Mouse (Mus musculus) stomach, embryonic 15.5 days (tissue): ENCODE data around the gene Haghl. TPM values are rescaled to one million over a fixed set of nuclear protein-coding genes. Genes with fewer than 3 reads are reported as not detected.

ENCODE experiments used
- ATAC-seq: fragments of 200-750 bp; cut with Nextera tagmentation; 2 replicates; pipeline ENCODE4 v1.8.0; 2017; ENCODE audit warnings: low read depth, moderate number of reproducible peaks, moderate TSS enrichment; ENCODE audit not compliant: insufficient read depth, low FRiP score
- H3K27ac ChIP-seq: fragments of 300-500 bp; sonication (generic); 2 replicates; pipeline ENCODE4 v1.5.1; 2015; ENCODE audit warnings: mild to moderate bottlenecking, inconsistent platforms
- H3K27me3 ChIP-seq: fragments of 300-500 bp; sonication (generic); replicated peaks from 2 replicates; pipeline ENCODE4 v1.6.1; 2015; ENCODE audit warnings: inconsistent platforms
- H3K36me3 ChIP-seq: fragments of 300-500 bp; sonication (generic); 2 replicates; pipeline ENCODE4 v1.6.1; 2015; ENCODE audit warnings: inconsistent platforms
- H3K4me1 ChIP-seq: fragments of 300-500 bp; sonication (generic); 2 replicates; pipeline ENCODE4 v1.6.1; 2015; ENCODE audit warnings: inconsistent platforms
- H3K4me2 ChIP-seq: fragments of 300-500 bp; sonication (generic); 2 replicates; pipeline ENCODE4 v1.6.1; 2015; ENCODE audit warnings: mild to moderate bottlenecking, inconsistent platforms
- H3K4me3 ChIP-seq: fragments of 300-500 bp; sonication (generic); replicated peaks from 2 replicates; pipeline ENCODE4 v1.5.1; 2015; ENCODE audit warnings: inconsistent platforms
- H3K9ac ChIP-seq: fragments of 300-500 bp; sonication (generic); 2 replicates; pipeline ENCODE4 v1.6.1; 2015; ENCODE audit warnings: inconsistent platforms
- H3K9me3 ChIP-seq: fragments of 300-500 bp; sonication (generic); 2 replicates; pipeline ENCODE4 v1.6.1; 2016; ENCODE audit warnings: inconsistent platforms
- WGBS: fragments of 180-500 bp; shearing (Covaris S2); methylation state at CpG from one replicate; pipeline ENCODE4 v1.1.7; 2015; 5-methylcytosine and 5-hydroxymethylcytosine counted together
- polyA plus RNA-seq: library from polyadenylated mRNA; unstranded; fragments of >200 nt; fragmentation: Nextera tagmentation; extraction: Ambion mirVana; gene quantifications from 2 replicates; pipeline ENCODE4 v1.2.1, GENCODE M21; 2015

Gene Haghl
- polyA plus RNA-seq, 1 experiment from 2014 or later = 47.3 TPM

- no peak for ATAC-seq
- H3K4me2 ChIP-seq = no peak overlapping the region
- no peaks in the 10 kb centered on the region for H3K9me3 ChIP-seq
- no peak overlapping the region for H3K4me3 ChIP-seq
- no peak overlapping the region for H3K9ac ChIP-seq
- no peaks in the 10 kb centered on the region for H3K27me3 ChIP-seq
- 95% methylated on average over 5 of the region's 5 CpGs for WGBS
- H3K36me3 ChIP-seq = peaks cover 26% of the 10 kb centered on the region
- no peak overlapping the region for H3K27ac ChIP-seq
- peaks cover 13% of the 10 kb centered on the region for H3K4me1 ChIP-seq
These were observed 7.5 kb downstream of the Haghl start for GRCm38 (mm10) chr17:25777948-25778347.

DNA sequence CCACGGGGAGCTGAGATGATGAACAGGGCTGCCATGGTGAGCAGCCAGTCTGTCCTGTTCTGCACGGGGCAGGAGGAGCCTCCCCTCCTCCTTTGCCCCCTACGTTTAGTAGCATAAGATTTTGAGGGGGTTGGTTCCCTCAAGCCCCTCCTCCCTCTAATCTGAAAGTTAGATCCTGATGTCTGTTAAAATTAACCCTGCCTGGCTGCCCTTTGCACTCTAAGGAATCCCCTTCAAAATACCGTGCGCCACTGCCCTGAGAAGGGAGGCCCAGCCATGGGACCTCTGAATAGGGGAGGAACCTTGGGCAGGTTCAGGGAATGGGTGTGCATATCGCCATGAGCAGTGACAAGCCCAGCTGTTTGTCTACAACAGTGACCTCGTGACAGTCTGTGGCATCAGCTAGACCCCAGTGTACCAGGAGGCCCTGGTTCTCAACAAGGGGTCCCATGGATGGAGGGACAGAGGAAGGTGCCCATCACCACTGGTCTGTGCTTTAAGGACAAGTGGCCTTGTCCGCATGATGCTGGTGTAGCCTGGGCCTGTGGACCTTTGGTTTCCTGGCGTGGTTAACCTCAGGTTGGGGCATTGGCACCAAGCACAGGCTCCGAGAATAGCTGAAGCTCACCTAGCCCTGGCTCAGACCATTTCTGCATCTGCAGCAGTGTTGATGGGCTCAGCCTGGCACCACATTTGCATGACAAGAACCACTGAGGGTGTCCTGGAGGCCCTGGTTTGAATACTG, 10.0 kb downstream of the Haghl start:
- H3K27ac ChIP-seq = no peak overlapping the region
- H3K36me3 ChIP-seq = peaks cover 2% of the 10 kb centered on the region; the same call in 1 of the 2 replicates
- no peak for ATAC-seq
- H3K4me2 ChIP-seq = no peak overlapping the region
- H3K4me1 ChIP-seq = peaks cover 10% of the 10 kb centered on the region
- 69% methylated on average over 10 of the region's 10 CpGs for WGBS
- no peaks in the 10 kb centered on the region for H3K9me3 ChIP-seq
- H3K9ac ChIP-seq = no peak overlapping the region
- H3K27me3 ChIP-seq = no peaks in the 10 kb centered on the region
- H3K4me3 ChIP-seq = no peak overlapping the region

DNA sequence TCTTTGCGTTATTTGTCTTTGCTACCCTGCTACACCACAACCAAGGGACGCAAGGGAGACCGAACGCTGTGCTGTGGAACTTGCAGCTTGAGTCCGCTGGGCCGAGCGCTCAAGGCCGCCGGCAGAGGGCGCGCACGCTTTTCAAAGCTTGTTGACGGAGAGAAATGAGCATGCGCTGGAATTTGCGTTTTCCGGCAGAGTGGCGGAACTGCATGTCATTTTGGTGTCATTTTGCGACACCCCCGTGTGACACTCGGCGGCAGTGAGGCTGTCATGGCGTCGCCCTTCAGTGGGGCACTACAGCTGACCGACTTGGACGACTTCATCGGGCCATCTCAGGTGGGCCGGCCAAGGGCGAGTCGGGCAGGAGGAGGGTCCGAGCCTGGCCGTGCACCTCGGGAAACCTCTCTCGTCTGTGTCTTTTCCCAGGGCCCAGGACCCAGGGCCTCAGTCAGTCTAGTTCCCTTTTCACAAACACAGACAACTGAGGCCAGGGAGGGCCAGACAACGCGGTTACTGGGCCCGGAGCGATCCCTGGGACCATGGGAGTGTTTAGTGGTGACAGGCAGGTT, 11.8 kb downstream of the Haghl start, which contains the start of gene Narfl:
TSS of gene Narfl (plus strand) at position 228 of the 572 bp plus-strand sequence.
- Histone ChIP-seq H3K9ac (peak within 1 kb of the TSS; percentile 79), H3K36me3 (no peaks in the 10 kb centered on the region), H3K4me3 (peak within 1 kb of the TSS; percentile 78), H3K9me3 (no peaks in the 10 kb centered on the region), H3K27ac (no peak within 1 kb of the TSS), H3K4me2 (peak within 1 kb of the TSS; percentile 75), H3K4me1 (peaks cover 10% of the 10 kb centered on the region), H3K27me3 (no peaks in the 10 kb centered on the region)
- peak; percentile 81 for ATAC-seq
- under 1% methylated on average over 37 of the region's 37 CpGs for WGBS

- H3K4me1 ChIP-seq = peaks cover 7% of the 10 kb centered on the region
- H3K27me3 ChIP-seq = no peaks in the 10 kb centered on the region
- WGBS = 57% methylated on average over 9 of the region's 9 CpGs
- no peaks in the 10 kb centered on the region for H3K36me3 ChIP-seq
- ATAC-seq = no peak
- no peaks in the 10 kb centered on the region for H3K9me3 ChIP-seq
- H3K27ac ChIP-seq = no peak overlapping the region
- H3K9ac ChIP-seq = no peak overlapping the region
- H3K4me3 ChIP-seq = no peak overlapping the region
- no peak overlapping the region for H3K4me2 ChIP-seq
These were observed 16.1 kb downstream of the Haghl start for GRCm38 (mm10) chr17:25769331-25769730.

- 75% methylated on average over 5 of the region's 5 CpGs for WGBS
- Histone ChIP-seq H3K4me1 (no peaks in the 10 kb centered on the region), H3K27ac (no peak overlapping the region), H3K4me2 (no peak overlapping the region), H3K9me3 (no peaks in the 10 kb centered on the region), H3K9ac (no peak overlapping the region), H3K27me3 (no peaks in the 10 kb centered on the region), H3K36me3 (no peaks in the 10 kb centered on the region), H3K4me3 (no peak overlapping the region)
- no peak for ATAC-seq
These were observed 19.6 kb downstream of the Haghl start for GRCm38 (mm10) chr17:25765886-25766285.

DNA sequence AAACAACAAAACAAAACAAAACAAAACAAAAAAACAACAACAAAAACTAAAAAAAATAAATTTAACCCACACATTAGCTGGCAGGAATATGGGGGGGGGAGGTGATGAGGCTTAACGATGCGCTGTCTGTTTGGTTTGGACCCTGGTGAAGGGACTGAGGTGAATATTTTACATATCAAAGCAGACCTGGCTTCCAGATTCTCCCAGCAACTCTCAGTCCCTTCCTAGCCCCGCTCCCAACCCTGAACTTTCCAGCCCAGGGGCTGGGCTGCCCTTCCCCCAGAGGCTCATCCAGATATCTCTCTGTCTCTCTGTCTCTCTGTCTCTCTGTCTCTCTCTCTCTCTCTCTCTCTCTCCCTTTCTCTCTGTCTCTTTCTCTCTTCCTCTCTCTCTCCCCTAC, 22.9 kb downstream of the Haghl start:
- H3K27ac ChIP-seq = no peak overlapping the region
- H3K9me3 ChIP-seq = no peaks in the 10 kb centered on the region
- H3K36me3 ChIP-seq = no peaks in the 10 kb centered on the region
- H3K4me1 ChIP-seq = no peaks in the 10 kb centered on the region
- H3K27me3 ChIP-seq = no peaks in the 10 kb centered on the region
- H3K9ac ChIP-seq = no peak overlapping the region
- ATAC-seq = no peak
- H3K4me2 ChIP-seq = no peak overlapping the region
- WGBS = 50% methylated on average over 3 of the region's 3 CpGs
- H3K4me3 ChIP-seq = no peak overlapping the region

DNA sequence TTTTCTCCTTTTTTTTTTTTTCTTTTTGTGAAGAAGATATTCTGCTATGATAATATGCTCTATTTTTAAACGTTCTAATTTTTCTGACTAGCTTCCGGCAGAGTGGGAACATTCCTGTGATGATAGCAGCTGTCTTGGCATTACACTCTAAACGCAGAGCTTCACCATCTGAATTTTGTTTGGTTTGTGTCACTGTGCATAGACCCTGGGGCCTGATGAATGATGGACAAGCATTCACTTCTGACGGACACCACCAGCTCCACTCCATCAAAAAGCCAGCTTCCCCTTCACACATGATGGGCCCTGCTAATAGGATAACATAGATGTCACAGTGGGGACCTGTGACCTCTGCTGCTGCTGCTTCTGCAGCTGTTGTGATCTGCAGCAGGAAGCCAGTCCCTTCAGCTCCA, 23.9 kb downstream of the Haghl start:
- Histone ChIP-seq H3K27ac (no peak overlapping the region), H3K4me2 (no peak overlapping the region), H3K36me3 (no peaks in the 10 kb centered on the region), H3K4me1 (0 out of 2 replicates have a peak, but pooled peaks cover 2% of the 10 kb centered on the region), H3K4me3 (no peak overlapping the region), H3K9me3 (no peaks in the 10 kb centered on the region), H3K9ac (no peak overlapping the region), H3K27me3 (no peaks in the 10 kb centered on the region)
- WGBS = 25% methylated on average over 4 of the region's 4 CpGs
- ATAC-seq = no peak

GRCm38 (mm10) chr17:25760148-25760547, 25.3 kb downstream of the Haghl start:
- H3K4me1 ChIP-seq = 0 out of 2 replicates have a peak, but pooled peaks cover 5% of the 10 kb centered on the region
- no peak overlapping the region for H3K27ac ChIP-seq
- no peak overlapping the region for H3K4me3 ChIP-seq
- 71% methylated on average over 8 of the region's 8 CpGs for WGBS
- no peaks in the 10 kb centered on the region for H3K27me3 ChIP-seq
- H3K9ac ChIP-seq = no peak overlapping the region
- H3K36me3 ChIP-seq = no peaks in the 10 kb centered on the region
- H3K4me2 ChIP-seq = no peak overlapping the region
- ATAC-seq = no peak
- no peaks in the 10 kb centered on the region for H3K9me3 ChIP-seq

- no peak overlapping the region for H3K9ac ChIP-seq
- no peak for ATAC-seq
- H3K27ac ChIP-seq = no peak overlapping the region
These were observed 27.8 kb downstream of the Haghl start for GRCm38 (mm10) chr17:25757691-25758090.

DNA sequence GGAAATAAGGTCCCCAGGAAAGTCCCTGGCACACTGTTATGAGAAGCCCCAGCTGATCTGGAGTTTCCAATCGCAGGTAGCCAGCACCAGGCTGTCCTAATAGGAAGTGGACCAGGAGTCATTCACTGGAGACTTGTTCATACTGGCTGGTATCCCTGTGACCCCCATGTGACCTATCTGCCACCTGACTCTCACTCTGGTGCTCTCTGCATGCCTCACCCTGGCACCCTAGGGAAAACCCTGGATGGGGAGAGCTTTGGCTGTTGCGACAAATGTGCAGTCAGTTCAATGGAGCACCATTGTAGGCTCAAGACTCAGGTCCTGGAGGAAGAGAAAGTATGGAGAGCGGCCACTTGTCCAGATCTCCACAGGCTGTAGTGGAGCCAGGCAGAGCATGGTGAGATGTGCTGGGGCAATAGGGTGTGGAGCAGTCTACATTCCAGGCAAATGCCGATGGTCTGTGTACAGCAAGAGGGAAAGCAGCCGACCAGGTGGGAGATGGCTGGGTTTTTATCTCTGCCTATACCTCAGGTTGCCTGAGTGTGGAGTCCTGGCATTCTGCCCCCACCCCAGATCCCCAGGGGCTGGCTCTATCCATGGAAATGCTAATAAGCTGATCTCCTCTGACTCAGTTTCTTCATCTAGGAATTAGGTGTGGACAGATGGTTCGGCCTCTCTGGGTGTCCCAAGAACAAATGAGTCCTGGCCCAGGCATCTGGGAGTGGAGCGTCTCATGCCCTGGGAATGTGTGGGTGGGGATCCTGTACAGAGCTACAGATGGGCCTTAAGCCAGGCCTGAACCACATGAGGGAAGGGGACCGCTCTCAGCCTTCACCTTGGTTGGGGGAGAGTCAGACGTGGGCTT, 28.9 kb downstream of the Haghl start:
- H3K27ac ChIP-seq = peak overlapping the region; percentile 41
- WGBS = 59% methylated on average over 9 of the region's 9 CpGs
- H3K36me3 ChIP-seq = no peaks in the 10 kb centered on the region
- H3K9me3 ChIP-seq = no peaks in the 10 kb centered on the region
- H3K27me3 ChIP-seq = no peaks in the 10 kb centered on the region
- no peak overlapping the region for H3K4me2 ChIP-seq
- no peak overlapping the region for H3K4me3 ChIP-seq
- no peak overlapping the region for H3K9ac ChIP-seq
- H3K4me1 ChIP-seq = peaks cover 6% of the 10 kb centered on the region
- peak; percentile 37; the same call in 1 of the 2 replicates for ATAC-seq

More at GRCm38 (mm10) chr17:25757691-25758090, 27.8 kb downstream of the Haghl start:
- Histone ChIP-seq H3K4me3 (no peak overlapping the region), H3K27me3 (no peaks in the 10 kb centered on the region), H3K4me2 (no peak overlapping the region), H3K4me1 (0 out of 2 replicates have a peak, but pooled peaks cover 5% of the 10 kb centered on the region), H3K36me3 (no peaks in the 10 kb centered on the region), H3K9me3 (no peaks in the 10 kb centered on the region)
- 51% methylated on average over 3 of the region's 3 CpGs for WGBS

DNA sequence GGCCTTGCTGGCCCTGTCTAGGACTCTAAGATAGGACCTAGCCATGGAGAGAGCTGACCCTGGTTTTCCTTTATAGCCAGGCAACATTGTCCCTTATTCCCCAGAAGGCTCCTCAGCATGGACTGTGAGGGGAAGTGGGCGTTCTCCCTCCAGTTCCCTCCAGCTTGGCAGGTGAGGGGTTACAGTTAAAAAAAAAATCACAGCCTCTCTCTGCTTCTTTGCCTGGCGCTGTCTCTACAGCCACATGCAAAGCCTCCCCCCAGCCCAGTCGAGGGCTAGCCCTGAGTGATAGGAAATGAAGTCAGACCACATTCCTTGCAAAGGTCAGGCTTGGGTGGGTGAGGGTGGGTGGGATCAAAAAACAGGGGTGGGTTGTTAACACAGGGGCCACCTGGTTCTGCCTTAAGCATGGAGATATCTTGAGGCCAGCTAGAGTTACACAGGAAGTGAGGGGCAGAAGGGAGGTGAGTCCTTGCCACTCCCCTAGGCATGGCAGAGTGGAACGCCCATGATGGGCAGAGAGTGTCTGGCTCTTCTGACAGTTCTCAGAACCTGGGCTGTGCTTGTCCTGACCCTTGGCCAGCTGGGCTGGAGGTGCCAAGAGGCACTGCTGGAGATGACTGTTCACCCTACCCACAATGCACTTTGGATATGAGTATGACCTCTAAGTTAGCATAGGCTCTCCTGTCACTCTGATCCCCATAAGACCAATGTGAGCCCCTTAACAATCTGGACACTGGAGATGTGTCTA, 29.7 kb downstream of the Haghl start:
- no peak overlapping the region for H3K4me2 ChIP-seq
- no peaks in the 10 kb centered on the region for H3K36me3 ChIP-seq
- no peak overlapping the region for H3K9ac ChIP-seq
- peaks cover 11% of the 10 kb centered on the region for H3K4me1 ChIP-seq
- H3K9me3 ChIP-seq = no peaks in the 10 kb centered on the region
- peak; percentile 68 for ATAC-seq
- H3K27ac ChIP-seq = peak overlapping the region; percentile 41; the same call in 1 of the 2 replicates
- H3K27me3 ChIP-seq = no peaks in the 10 kb centered on the region
- H3K4me3 ChIP-seq = no peak overlapping the region
- WGBS = 23% methylated on average over 4 of the region's 4 CpGs
